Mouse (Mus musculus): ENCODE measurements around the gene Dab2ip. TPM values are rescaled to one million over a fixed set of nuclear protein-coding genes. Genes with fewer than 3 reads are reported as not detected.

Dab2ip gene
- polyA plus RNA-seq, 1 experiment from 2014 or later: 9.1 TPM

- WGBS (ENCODE audit: insufficient replicate concordance): 89% methylated on average over 9 of the region's 9 CpGs
- no peak for DNase-seq
- Histone ChIP-seq H3K4me3 (ENCODE audit: low read depth, low read length) (no peak overlapping the region), H3K27ac (ENCODE audit: low read depth) (no peak overlapping the region), H3K9ac (replicated peaks) (no peak overlapping the region), H3K4me1 (ENCODE audit: insufficient read depth) (peaks cover 4% of the 10 kb centered on the region; the same call in 1 of the 2 replicates), H3K36me3 (replicated peaks; ENCODE audit: insufficient read depth, low read length) (peaks cover 26% of the 10 kb centered on the region), H3K4me2 (ENCODE audit: low read depth, low read length) (no peak overlapping the region), H3K9me3 (ENCODE audit: low read length) (no peaks in the 10 kb centered on the region), H3K27me3 (ENCODE audit: insufficient read depth, low read length) (no peaks in the 10 kb centered on the region)
- TF ChIP-seq EP300 (IDR thresholded peaks at IDR 0.05; ENCODE audit: low read depth) (no peak), CTCF (IDR thresholded peaks at IDR 0.05; ENCODE audit: low read depth) (no peak)
- ATAC-seq: no peak
Measured at GRCm38 (mm10) chr2:35722821-35723220, 164.8 kb downstream of the Dab2ip start.

DNA sequence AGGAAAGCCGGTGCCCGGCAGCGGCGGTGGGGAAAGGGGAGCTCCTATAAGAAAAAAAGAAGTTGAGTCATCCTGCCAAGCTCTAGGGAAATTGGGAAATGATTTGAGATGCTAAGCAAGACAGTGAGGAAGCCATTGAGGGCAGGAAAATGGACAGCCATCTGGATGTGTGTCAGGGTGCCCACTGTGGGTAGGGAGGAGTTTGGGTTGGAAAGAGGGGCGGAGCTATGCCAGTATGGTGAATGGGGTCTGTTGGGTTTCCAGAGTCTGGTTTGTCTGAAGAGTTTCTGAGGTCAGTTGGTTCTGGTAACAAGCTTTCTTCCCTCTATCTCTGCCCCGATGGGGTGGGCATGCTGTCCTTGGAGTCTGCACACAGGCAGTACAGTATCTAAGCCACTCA, 165.2 kb downstream of the Dab2ip start:
- Histone ChIP-seq H3K9me3 (ENCODE audit: low read length) (no peaks in the 10 kb centered on the region), H3K27me3 (ENCODE audit: insufficient read depth, low read length) (no peaks in the 10 kb centered on the region), H3K9ac (replicated peaks) (no peak overlapping the region), H3K4me2 (ENCODE audit: low read depth, low read length) (no peak overlapping the region), H3K36me3 (replicated peaks; ENCODE audit: insufficient read depth, low read length) (peaks cover 27% of the 10 kb centered on the region), H3K27ac (ENCODE audit: low read depth) (no peak overlapping the region), H3K4me3 (ENCODE audit: low read depth, low read length) (no peak overlapping the region), H3K4me1 (ENCODE audit: insufficient read depth) (peaks cover 3% of the 10 kb centered on the region; the same call in 1 of the 2 replicates)
- ATAC-seq (no peak), DNase-seq (no peak)
- TF ChIP-seq CTCF (IDR thresholded peaks at IDR 0.05; ENCODE audit: low read depth): no peak
- no peak for TF ChIP-seq EP300 (IDR thresholded peaks at IDR 0.05; ENCODE audit: low read depth)
- 90% methylated on average over 6 of the region's 6 CpGs for WGBS (ENCODE audit: insufficient replicate concordance)

DNA sequence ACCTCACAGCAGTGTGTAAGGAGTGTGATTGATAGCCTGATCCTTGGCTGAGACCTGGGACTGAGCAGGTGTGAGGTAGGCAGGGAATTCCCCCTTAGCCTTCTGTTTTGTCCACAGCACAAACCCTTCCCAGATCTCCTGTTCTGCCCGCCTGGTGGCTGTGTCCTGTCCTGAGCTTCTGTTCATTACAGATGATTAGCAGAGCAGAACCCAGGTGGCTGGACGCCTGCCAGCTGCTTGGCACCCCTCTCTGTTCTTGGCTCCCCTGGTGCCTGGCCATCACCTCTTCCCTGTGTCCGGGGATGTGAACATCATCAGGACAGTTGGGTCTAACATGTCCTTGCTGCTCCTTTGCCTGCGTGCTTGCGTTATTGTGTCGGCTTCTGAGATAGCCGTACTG, 165.6 kb downstream of the Dab2ip start:
- ATAC-seq: no peak
- H3K36me3 ChIP-seq (replicated peaks; ENCODE audit: insufficient read depth, low read length): peaks cover 25% of the 10 kb centered on the region
- no peaks in the 10 kb centered on the region for H3K9me3 ChIP-seq (ENCODE audit: low read length)
- DNase-seq: peak; percentile 31
- H3K4me2 ChIP-seq (ENCODE audit: low read depth, low read length): no peak overlapping the region
- H3K27ac ChIP-seq (ENCODE audit: low read depth): no peak overlapping the region
- H3K4me3 ChIP-seq (ENCODE audit: low read depth, low read length): no peak overlapping the region
- no peak overlapping the region for H3K9ac ChIP-seq (replicated peaks)
- WGBS (ENCODE audit: insufficient replicate concordance): 84% methylated on average over 7 of the region's 7 CpGs
- H3K4me1 ChIP-seq (ENCODE audit: insufficient read depth): peaks cover 3% of the 10 kb centered on the region
- no peak for TF ChIP-seq CTCF (IDR thresholded peaks at IDR 0.05; ENCODE audit: low read depth)
- TF ChIP-seq EP300 (IDR thresholded peaks at IDR 0.05; ENCODE audit: low read depth): no peak
- H3K27me3 ChIP-seq (ENCODE audit: insufficient read depth, low read length): no peaks in the 10 kb centered on the region

DNA sequence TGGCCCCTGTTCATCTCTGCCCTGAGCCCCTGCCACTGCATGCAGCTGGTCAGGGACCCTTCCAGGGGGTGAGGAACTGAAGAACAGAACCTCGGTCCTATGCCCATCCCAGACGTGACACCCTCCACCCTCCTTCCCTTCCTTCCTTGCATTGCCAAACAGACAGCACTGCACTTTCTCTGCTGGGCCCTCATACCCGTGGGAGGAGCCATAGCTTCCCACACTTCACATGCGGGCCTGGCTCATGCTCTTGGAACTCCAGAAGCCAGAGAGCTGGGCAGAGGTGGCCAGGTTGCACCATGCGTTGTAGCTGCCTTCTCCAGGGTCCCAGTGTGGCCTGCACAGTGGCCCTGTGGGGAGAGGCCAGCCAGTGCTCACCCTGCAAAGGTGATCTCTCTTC, 170.6 kb downstream of the Dab2ip start:
- Histone ChIP-seq H3K4me2 (ENCODE audit: low read depth, low read length) (no peak overlapping the region), H3K4me3 (ENCODE audit: low read depth, low read length) (no peak overlapping the region), H3K27me3 (ENCODE audit: insufficient read depth, low read length) (no peaks in the 10 kb centered on the region), H3K27ac (ENCODE audit: low read depth) (no peak overlapping the region), H3K4me1 (ENCODE audit: insufficient read depth) (peaks cover 21% of the 10 kb centered on the region), H3K9me3 (ENCODE audit: low read length) (no peaks in the 10 kb centered on the region), H3K36me3 (replicated peaks; ENCODE audit: insufficient read depth, low read length) (peaks cover 13% of the 10 kb centered on the region; the same call in 1 of the 2 replicates), H3K9ac (replicated peaks) (no peak overlapping the region)
- no peak for TF ChIP-seq CTCF (IDR thresholded peaks at IDR 0.05; ENCODE audit: low read depth)
- no peak for TF ChIP-seq EP300 (IDR thresholded peaks at IDR 0.05; ENCODE audit: low read depth)
- no peak for DNase-seq
- no peak for ATAC-seq
- WGBS (ENCODE audit: insufficient replicate concordance): 30% methylated on average over 5 of the region's 5 CpGs

- Histone ChIP-seq H3K4me2 (ENCODE audit: low read depth, low read length) (peak overlapping the region; percentile 52; the same call in 1 of the 2 replicates), H3K36me3 (replicated peaks; ENCODE audit: insufficient read depth, low read length) (peaks cover 11% of the 10 kb centered on the region; the same call in 1 of the 2 replicates), H3K9me3 (ENCODE audit: low read length) (no peaks in the 10 kb centered on the region), H3K27me3 (ENCODE audit: insufficient read depth, low read length) (no peaks in the 10 kb centered on the region), H3K9ac (replicated peaks) (no peak overlapping the region; the same call in 1 of the 2 replicates), H3K4me3 (ENCODE audit: low read depth, low read length) (no peak overlapping the region), H3K4me1 (ENCODE audit: insufficient read depth) (peaks cover 21% of the 10 kb centered on the region), H3K27ac (ENCODE audit: low read depth) (peak overlapping the region; percentile 53)
- DNase-seq (peak; percentile 76), ATAC-seq (peak; percentile 88)
- 38% methylated on average over 16 of the region's 16 CpGs for WGBS (ENCODE audit: insufficient replicate concordance)
- TF ChIP-seq CTCF (IDR thresholded peaks at IDR 0.05; ENCODE audit: low read depth): peak; percentile 61
- no peak for TF ChIP-seq EP300 (IDR thresholded peaks at IDR 0.05; ENCODE audit: low read depth)
Measured at GRCm38 (mm10) chr2:35729077-35730065, 171.3 kb downstream of the Dab2ip start.

GRCm38 (mm10) chr2:35731671-35732449, 173.8 kb downstream of the Dab2ip start:
- H3K27me3 ChIP-seq (ENCODE audit: insufficient read depth, low read length): no peaks in the 10 kb centered on the region
- TF ChIP-seq CTCF (IDR thresholded peaks at IDR 0.05; ENCODE audit: low read depth) (no peak), EP300 (IDR thresholded peaks at IDR 0.05; ENCODE audit: low read depth) (no peak)
- DNase-seq: peak; percentile 57
- ATAC-seq: peak; percentile 24
- H3K4me2 ChIP-seq (ENCODE audit: low read depth, low read length): no peak overlapping the region
- 33% methylated on average over 18 of the region's 18 CpGs for WGBS (ENCODE audit: insufficient replicate concordance)
- H3K27ac ChIP-seq (ENCODE audit: low read depth): peak overlapping the region; percentile 2; the same call in 1 of the 2 replicates
- H3K9ac ChIP-seq (replicated peaks): no peak overlapping the region
- 0 out of 2 replicates have a peak, but pooled peaks cover 6% of the 10 kb centered on the region for H3K36me3 ChIP-seq (replicated peaks; ENCODE audit: insufficient read depth, low read length)
- no peaks in the 10 kb centered on the region for H3K9me3 ChIP-seq (ENCODE audit: low read length)
- H3K4me1 ChIP-seq (ENCODE audit: insufficient read depth): peaks cover 21% of the 10 kb centered on the region
- H3K4me3 ChIP-seq (ENCODE audit: low read depth, low read length): no peak overlapping the region
